Mouse (Mus musculus) myocyte (in vitro differentiated cells): Measurements from ENCODE around the gene Banp. TPM values are rescaled to one million over a fixed set of nuclear protein-coding genes. Genes with fewer than 3 reads are reported as not detected.

ENCODE experiments used
- H3K27me3 ChIP-seq: one replicate; pipeline ENCODE4 v1.6.1; 2011; ENCODE audit not compliant: control insufficient read depth, insufficient read depth, insufficient read length
- H3K36me3 ChIP-seq: one replicate; pipeline ENCODE4 v1.6.1; 2011; ENCODE audit not compliant: control insufficient read depth, insufficient read depth
- H3K4me2 ChIP-seq: one replicate; pipeline ENCODE4 v1.6.1; 2011; ENCODE audit warnings: low read depth, control low read depth
- H3K4me3 ChIP-seq: one replicate; pipeline ENCODE4 v1.5.1; 2011; ENCODE audit warnings: mild to moderate bottlenecking, control low read depth, moderate library complexity
- H3K79me2 ChIP-seq: one replicate; pipeline ENCODE4 v1.6.1; 2011; ENCODE audit not compliant: control insufficient read depth, insufficient read depth
- H3ac ChIP-seq: one replicate; pipeline ENCODE4 v1.6.1; 2011; ENCODE audit not compliant: control insufficient read depth, insufficient read length
- CEBPB ChIP-seq: IDR thresholded peaks from 2 replicates; pipeline ENCODE4 v1.6.1; 2011; ENCODE audit warnings: mild to moderate bottlenecking, moderate library complexity; ENCODE audit not compliant: poor library complexity, insufficient read depth, severe bottlenecking
- E2F4 ChIP-seq: IDR thresholded peaks from one replicate; pipeline ENCODE4 v1.6.1; 2011; ENCODE audit warnings: mild to moderate bottlenecking, control low read depth, moderate library complexity; ENCODE audit not compliant: insufficient read depth
- MAX ChIP-seq: IDR thresholded peaks from one replicate; pipeline ENCODE4 v1.6.1; 2011; ENCODE audit warnings: low read depth, mild to moderate bottlenecking, control low read depth
- MYOD1 ChIP-seq, 3 experiments: IDR thresholded peaks; one replicate each; pipeline ENCODE4 v1.6.1; 2011; ENCODE audit warnings: control low read depth in 2 of 3, low read depth in 2 of 3, mild to moderate bottlenecking in 2 of 3, moderate library complexity in 1 of 3; ENCODE audit not compliant: insufficient read length in 2 of 3, control insufficient read depth in 1 of 3
- MYOG ChIP-seq, 3 experiments: IDR thresholded peaks; one replicate each; pipeline ENCODE4 v1.6.1; 2011; ENCODE audit warnings: control low read depth in 2 of 3, low read depth in 2 of 3, mild to moderate bottlenecking in 2 of 3; ENCODE audit not compliant: insufficient read length in 2 of 3, control insufficient read depth in 1 of 3, insufficient read depth in 1 of 3
- POLR2A ChIP-seq: IDR thresholded peaks from one replicate; pipeline ENCODE4 v1.6.1; 2011; ENCODE audit warnings: low read depth, mild to moderate bottlenecking, control low read depth, moderate library complexity; ENCODE audit not compliant: insufficient read length
- POLR2AphosphoS2 ChIP-seq: IDR thresholded peaks from one replicate; pipeline ENCODE4 v1.6.1; 2011; ENCODE audit warnings: low read depth, control low read depth; ENCODE audit not compliant: insufficient read length
- REST ChIP-seq: IDR thresholded peaks from one replicate; pipeline ENCODE4 v1.6.1; 2011; ENCODE audit warnings: mild to moderate bottlenecking, control low read depth, moderate library complexity; ENCODE audit not compliant: insufficient read depth, insufficient read length
- SRF ChIP-seq: IDR thresholded peaks from one replicate; pipeline ENCODE4 v1.6.1; 2011; ENCODE audit warnings: low read depth; ENCODE audit not compliant: control insufficient read depth, insufficient read length
- TCF12 ChIP-seq: IDR thresholded peaks from one replicate; pipeline ENCODE4 v1.6.1; 2011; ENCODE audit warnings: mild to moderate bottlenecking, control low read depth; ENCODE audit not compliant: poor library complexity, insufficient read depth, severe bottlenecking
- TCF3 ChIP-seq: IDR thresholded peaks from one replicate; pipeline ENCODE4 v1.6.1; 2011; ENCODE audit warnings: low read depth, control low read depth; ENCODE audit not compliant: insufficient read length
- USF1 ChIP-seq: IDR thresholded peaks from one replicate; pipeline ENCODE4 v1.6.1; 2011; ENCODE audit warnings: low read depth, mild to moderate bottlenecking, control low read depth, moderate library complexity
- polyA plus RNA-seq: library from polyadenylated mRNA; unstranded; fragments of >200 nt; fragmentation: generic; extraction: Trizol; gene quantifications from one replicate; pipeline ENCODE4 v1.2.1, GENCODE M21; 2012; ENCODE audit warnings: missing spikeins

Gene Banp
- polyA plus RNA-seq, 1 experiment = 30.3 TPM

GRCm38 (mm10) chr8:121985673-121986072, 36.1 kb downstream of the Banp start:
- no peaks in the 10 kb centered on the region for H3K79me2 ChIP-seq
- no peak overlapping the region for H3K4me3 ChIP-seq
- no peak overlapping the region for H3K4me2 ChIP-seq
- TF ChIP-seq POLR2A (no peak), E2F4 (no peak), TCF12 (no peak), USF1 (no peak), CEBPB (no peak), MYOD1 (IDR thresholded peaks at IDR 0.05; ENCODE audit: control insufficient read depth in 1 of 3, insufficient read length in 2 of 3, low read depth in 2 of 3) (no peak), TCF3 (no peak), MAX (no peak), SRF (no peak), MYOG (IDR thresholded peaks at IDR 0.05; ENCODE audit: control insufficient read depth in 1 of 3, insufficient read depth in 1 of 3, insufficient read length in 2 of 3, low read depth in 2 of 3) (no peak), REST (no peak), POLR2AphosphoS2 (no peak)
- peaks cover 6% of the 10 kb centered on the region for H3K36me3 ChIP-seq
- no peak overlapping the region for H3ac ChIP-seq
- no peaks in the 10 kb centered on the region for H3K27me3 ChIP-seq

GRCm38 (mm10) chr8:121987892-121988291, 38.3 kb downstream of the Banp start:
- TF ChIP-seq REST = no peak
- TF ChIP-seq MYOD1 (IDR thresholded peaks at IDR 0.05; ENCODE audit: control insufficient read depth in 1 of 3, insufficient read length in 2 of 3, low read depth in 2 of 3) = no peak
- H3ac ChIP-seq = no peak overlapping the region
- no peak overlapping the region for H3K4me2 ChIP-seq
- H3K4me3 ChIP-seq = no peak overlapping the region
- H3K79me2 ChIP-seq = no peaks in the 10 kb centered on the region
- peaks cover 6% of the 10 kb centered on the region for H3K36me3 ChIP-seq
- no peaks in the 10 kb centered on the region for H3K27me3 ChIP-seq

GRCm38 (mm10) chr8:121990506-121991255, 41.1 kb downstream of the Banp start:
- Histone ChIP-seq H3K36me3 (peaks cover 6% of the 10 kb centered on the region), H3ac (no peak overlapping the region), H3K4me2 (peak overlapping the region; percentile 58), H3K27me3 (no peaks in the 10 kb centered on the region), H3K79me2 (no peaks in the 10 kb centered on the region), H3K4me3 (no peak overlapping the region)
- TF ChIP-seq USF1 (no peak), MAX (no peak), TCF12 (no peak), MYOG (IDR thresholded peaks at IDR 0.05; ENCODE audit: control insufficient read depth in 1 of 3, insufficient read depth in 1 of 3, insufficient read length in 2 of 3, low read depth in 2 of 3) (peak in 1 of 3 experiments; percentile 67), POLR2A (no peak), SRF (no peak), TCF3 (no peak), REST (no peak), POLR2AphosphoS2 (no peak), E2F4 (no peak), MYOD1 (IDR thresholded peaks at IDR 0.05; ENCODE audit: control insufficient read depth in 1 of 3, insufficient read length in 2 of 3, low read depth in 2 of 3) (peak in 2 of 3 experiments; percentile 63 to 76), CEBPB (no peak)

GRCm38 (mm10) chr8:121991611-121992010, 42.1 kb downstream of the Banp start:
- Histone ChIP-seq H3K27me3 (no peaks in the 10 kb centered on the region), H3K79me2 (no peaks in the 10 kb centered on the region), H3K4me2 (peak overlapping the region; percentile 58), H3K36me3 (peaks cover 6% of the 10 kb centered on the region), H3K4me3 (no peak overlapping the region), H3ac (no peak overlapping the region)
- TF ChIP-seq POLR2A (peak; percentile 31), CEBPB (no peak), MYOG (IDR thresholded peaks at IDR 0.05; ENCODE audit: control insufficient read depth in 1 of 3, insufficient read depth in 1 of 3, insufficient read length in 2 of 3, low read depth in 2 of 3) (peak; percentile 96 to 100 (median 97)), SRF (no peak), USF1 (no peak), TCF3 (peak; percentile 98), TCF12 (peak; percentile 90), E2F4 (no peak), POLR2AphosphoS2 (peak; percentile 41), MAX (no peak), REST (no peak), MYOD1 (IDR thresholded peaks at IDR 0.05; ENCODE audit: control insufficient read depth in 1 of 3, insufficient read length in 2 of 3, low read depth in 2 of 3) (peak; percentile 89 to 100 (median 100))
